Mouse (Mus musculus) CH12.LX (cell line): ENCODE measurements at regions not wholly inside any gene's neighbourhood (a gene's known extent, or its start where the extent isn't known, plus 50 kb on each side); places are given as distances from the start of the nearest gene placed in this dataset.

Experiments used
- DNase-seq: peaks from one replicate; pipeline ENCODE4 v3.0.0-alpha.2; 2013; ENCODE audit errors: extremely low read depth
- H3K27ac ChIP-seq: 2 replicates; pipeline ENCODE4 v1.5.1; 2012; ENCODE audit warnings: low read depth, mild to moderate bottlenecking, control low read depth, moderate library complexity; ENCODE audit not compliant: insufficient read depth
- H3K27me3 ChIP-seq: replicated peaks from 2 replicates; pipeline ENCODE3; 2012; ENCODE audit warnings: inconsistent platforms
- H3K36me3 ChIP-seq, 2 experiments: replicated peaks in 1 of 2; 2 replicates each; pipeline versions ENCODE3 to v1.6.1; 2012; ENCODE audit warnings: inconsistent platforms in 1 of 2, low read length in 1 of 2, mild to moderate bottlenecking in 1 of 2, mixed read lengths in 1 of 2, moderate library complexity in 1 of 2; ENCODE audit not compliant: control insufficient read depth in 1 of 2, insufficient read depth in 1 of 2
- H3K4me1 ChIP-seq, 2 experiments: 2 replicates each; pipeline ENCODE4 v1.6.1; 2012; ENCODE audit warnings: inconsistent platforms in 1 of 2, moderate library complexity in 1 of 2; ENCODE audit not compliant: insufficient read depth in 2 of 2, control insufficient read depth in 1 of 2
- H3K4me2 ChIP-seq: 2 replicates; pipeline ENCODE4 v1.6.1; 2012; ENCODE audit warnings: low read depth, mild to moderate bottlenecking, control low read depth; ENCODE audit not compliant: poor library complexity, insufficient read depth, severe bottlenecking
- H3K4me3 ChIP-seq, 3 experiments: fragments of 150-350 bp in 1 of 3; sonication (generic) in 1 of 3; replicated peaks in 1 of 3; 2 replicates each; pipeline versions ENCODE3 to v1.5.1; 2011 to 2012; ENCODE audit warnings: low read depth in 2 of 3, low read length in 2 of 3, mild to moderate bottlenecking in 2 of 3, moderate library complexity in 2 of 3, control low read depth in 1 of 3, improper control_type of control experiment in 1 of 3, inconsistent platforms in 1 of 3, mixed read lengths in 1 of 3; ENCODE audit not compliant: poor library complexity in 1 of 3
- H3K79me2 ChIP-seq: replicated peaks from 2 replicates; pipeline ENCODE4 v1.6.1; 2012; ENCODE audit warnings: mild to moderate bottlenecking, moderate library complexity; ENCODE audit not compliant: control insufficient read depth, poor library complexity, insufficient read depth, severe bottlenecking; ENCODE audit errors: extremely low read depth
- H3K9ac ChIP-seq: 2 replicates; pipeline ENCODE4 v1.6.1; 2012; ENCODE audit warnings: low read depth, mild to moderate bottlenecking, control low read depth, moderate library complexity; ENCODE audit not compliant: insufficient read depth
- H3K9me3 ChIP-seq: replicated peaks from 2 replicates; pipeline ENCODE3; 2012; ENCODE audit warnings: low read length, inconsistent platforms, mixed read lengths
- BHLHE40 ChIP-seq: IDR thresholded peaks from 2 replicates; pipeline ENCODE4 v1.6.1; 2011; ENCODE audit warnings: mild to moderate bottlenecking, low read depth, low read length, improper control_type of control experiment
- CHD1 ChIP-seq: IDR thresholded peaks from 2 replicates; pipeline ENCODE4 v1.6.1; 2012; ENCODE audit warnings: low read depth, low read length, improper control_type of control experiment, inconsistent platforms
- CHD2 ChIP-seq: IDR thresholded peaks from 2 replicates; pipeline ENCODE4 v1.6.1; 2011; ENCODE audit warnings: low read length, improper control_type of control experiment
- CTCF ChIP-seq, 2 experiments: IDR thresholded peaks in 1 of 2; conservative IDR thresholded peaks in 1 of 2; 2 replicates each; pipeline ENCODE4 v1.5.1; 2011 to 2012; ENCODE audit warnings: low read depth in 2 of 2, low read length in 2 of 2, improper control_type of control experiment in 1 of 2, inconsistent platforms in 1 of 2, mild to moderate bottlenecking in 1 of 2, moderate library complexity in 1 of 2
- E2F4 ChIP-seq: IDR thresholded peaks from 2 replicates; pipeline ENCODE4 v1.6.1; 2011; ENCODE audit warnings: low read depth, low read length, improper control_type of control experiment; ENCODE audit not compliant: insufficient replicate concordance
- ELF1 ChIP-seq: IDR thresholded peaks from 2 replicates; pipeline ENCODE4 v1.6.1; 2014; ENCODE audit warnings: low read depth, mild to moderate bottlenecking, inconsistent platforms, low read length, improper control_type of control experiment
- ETS1 ChIP-seq: conservative IDR thresholded peaks from 2 replicates; pipeline ENCODE4 v1.6.1; 2012; ENCODE audit warnings: low read depth, mild to moderate bottlenecking, inconsistent platforms, low read length, improper control_type of control experiment, moderate library complexity
- GABPA ChIP-seq: IDR thresholded peaks from 2 replicates; pipeline ENCODE4 v1.6.1; 2012; ENCODE audit warnings: low read depth, low read length, improper control_type of control experiment, inconsistent platforms; ENCODE audit not compliant: insufficient replicate concordance
- HCFC1 ChIP-seq: IDR thresholded peaks from 2 replicates; pipeline ENCODE4 v1.6.1; 2012; ENCODE audit warnings: low read depth, mild to moderate bottlenecking, inconsistent platforms, low read length, improper control_type of control experiment
- IRF4 ChIP-seq: IDR thresholded peaks from 2 replicates; pipeline ENCODE4 v1.6.1; 2014; ENCODE audit warnings: low read depth, mild to moderate bottlenecking, inconsistent platforms, low read length, improper control_type of control experiment
- JUN ChIP-seq: IDR thresholded peaks from 2 replicates; pipeline ENCODE4 v1.6.1; 2011; ENCODE audit warnings: low read depth, mild to moderate bottlenecking, low read length, improper control_type of control experiment, moderate library complexity; ENCODE audit not compliant: insufficient read depth
- MAFK ChIP-seq: IDR thresholded peaks from 2 replicates; pipeline ENCODE4 v1.6.1; 2011; ENCODE audit warnings: low read length, improper control_type of control experiment; ENCODE audit not compliant: insufficient replicate concordance
- MAX ChIP-seq: IDR thresholded peaks from 2 replicates; pipeline ENCODE4 v1.6.1; 2011; ENCODE audit warnings: low read length, improper control_type of control experiment
- MEF2A ChIP-seq: IDR thresholded peaks from 2 replicates; pipeline ENCODE4 v1.6.1; 2014; ENCODE audit warnings: low read depth, mild to moderate bottlenecking, inconsistent platforms, low read length, improper control_type of control experiment, borderline replicate concordance
- MXI1 ChIP-seq: IDR thresholded peaks from 2 replicates; pipeline ENCODE4 v1.6.1; 2011; ENCODE audit warnings: mild to moderate bottlenecking, low read depth, low read length, improper control_type of control experiment
- NELFE ChIP-seq: IDR thresholded peaks from 2 replicates; pipeline ENCODE4 v1.6.1; 2011; ENCODE audit warnings: low read depth, low read length, improper control_type of control experiment
- PAX5 ChIP-seq: IDR thresholded peaks from 2 replicates; pipeline ENCODE4 v1.6.1; 2012; ENCODE audit warnings: low read length, inconsistent platforms, mixed read lengths
- POLR2A ChIP-seq: IDR thresholded peaks from 2 replicates; pipeline ENCODE4 v1.6.1; 2011; ENCODE audit warnings: low read depth, mild to moderate bottlenecking, improper control_type of control experiment, low read length
- POLR2AphosphoS2 ChIP-seq: IDR thresholded peaks from 2 replicates; pipeline ENCODE4 v1.6.1; 2011; ENCODE audit warnings: low read depth, low read length, improper control_type of control experiment
- RAD21 ChIP-seq: IDR thresholded peaks from 2 replicates; pipeline ENCODE4 v1.6.1; 2011; ENCODE audit warnings: low read depth, mild to moderate bottlenecking, low read length, improper control_type of control experiment, moderate library complexity
- SIN3A ChIP-seq: IDR thresholded peaks from 2 replicates; pipeline ENCODE4 v1.6.1; 2012; ENCODE audit warnings: low read length, improper control_type of control experiment, inconsistent platforms
- TCF12 ChIP-seq: IDR thresholded peaks from 2 replicates; pipeline ENCODE4 v1.6.1; 2014; ENCODE audit warnings: low read depth, mild to moderate bottlenecking, inconsistent platforms, low read length, improper control_type of control experiment
- UBTF ChIP-seq: IDR thresholded peaks from 2 replicates; pipeline ENCODE4 v1.6.1; 2012; ENCODE audit warnings: low read depth, mild to moderate bottlenecking, inconsistent platforms, low read length, improper control_type of control experiment, moderate library complexity
- USF1 ChIP-seq: IDR thresholded peaks from 2 replicates; pipeline ENCODE4 v1.6.1; 2014; ENCODE audit warnings: low read depth, mild to moderate bottlenecking, inconsistent platforms, low read length, improper control_type of control experiment
- USF2 ChIP-seq: conservative IDR thresholded peaks from 2 replicates; pipeline ENCODE4 v1.6.1; 2011; ENCODE audit warnings: low read depth, low read length, improper control_type of control experiment
- ZKSCAN1 ChIP-seq: IDR thresholded peaks from 2 replicates; pipeline ENCODE4 v1.6.1; 2012; ENCODE audit warnings: low read depth, inconsistent platforms, low read length, improper control_type of control experiment, borderline replicate concordance
- ZMIZ1 ChIP-seq: IDR thresholded peaks from 2 replicates; pipeline ENCODE4 v1.6.1; 2012; ENCODE audit warnings: low read depth, mild to moderate bottlenecking, inconsistent platforms, low read length, improper control_type of control experiment
- dilution Hi-C: fragments of 300-500 bp; cut with MboI; formaldehyde crosslinking; loops from 2 replicates; pipeline ENCODE4 v1.14.3; 2020; ENCODE audit warnings: low sequenced_read_pairs; ENCODE audit not compliant: extremely low pct_unique_long_range_greater_than_20kb, extremely low pct_ligation_motif_present
- in situ Hi-C: fragments of 300-500 bp; cut with MboI; formaldehyde crosslinking; loops from 3 replicates; pipeline ENCODE4 v1.14.3; 2019; ENCODE audit warnings: low sequenced_read_pairs, low pct_ligation_motif_present, low pct_unique_long_range_greater_than_20kb, mixed read lengths

- Histone ChIP-seq H3K9me3 (peaks cover 75% of the 10 kb centered on the region), H3K27me3 (no peaks in the 10 kb centered on the region), H3K79me2 (no peaks in the 10 kb centered on the region), H3K27ac (no peak overlapping the region), H3K36me3 (no peaks in the 10 kb centered on the region), H3K4me3 (no peak overlapping the region), H3K4me1 (no peaks in the 10 kb centered on the region), H3K9ac (no peak overlapping the region), H3K4me2 (no peak overlapping the region)
- DNase-seq = no peak
- TF ChIP-seq RAD21 = no peak
- no peak for TF ChIP-seq GABPA
- TF ChIP-seq USF2 = no peak
- no peak for TF ChIP-seq ZKSCAN1
- TF ChIP-seq BHLHE40 = no peak
- TF ChIP-seq POLR2AphosphoS2 = no peak
- TF ChIP-seq UBTF = no peak
- TF ChIP-seq POLR2A = no peak
- TF ChIP-seq ELF1 = no peak
- no peak for TF ChIP-seq CTCF (conservative IDR thresholded peaks at IDR 0.05 in 1 of 2, IDR thresholded peaks at IDR 0.05 in 1 of 2; ENCODE audit: low read depth in 2 of 2, low read length in 2 of 2)
- dilution Hi-C loops = no loop called here
- in situ Hi-C loops = no loop called here
Observed at GRCm38 (mm10) chr1:186261326-186261833, 144.3 kb upstream of the Lyplal1 start.

GRCm38 (mm10) chr1:186257611-186258010, 140.5 kb upstream of the Lyplal1 start:
- no peak overlapping the region for H3K4me2 ChIP-seq

GRCm38 (mm10) chr1:186255476-186256080, 138.5 kb upstream of the Lyplal1 start:
- TF ChIP-seq USF2 (no peak), HCFC1 (no peak), ETS1 (no peak), USF1 (no peak), IRF4 (no peak), SIN3A (no peak), MAX (no peak), MEF2A (no peak), ZMIZ1 (no peak), E2F4 (no peak), RAD21 (no peak), CHD1 (no peak), POLR2A (no peak)
- TF ChIP-seq, all 38 proteins: peak for 0

More at GRCm38 (mm10) chr1:186257611-186258010, 140.5 kb upstream of the Lyplal1 start:
- dilution Hi-C loops (no loop called here), in situ Hi-C loops (no loop called here)
- no peak for DNase-seq
- Histone ChIP-seq H3K79me2 (no peaks in the 10 kb centered on the region), H3K36me3 (no peaks in the 10 kb centered on the region), H3K4me3 (no peak overlapping the region), H3K27ac (no peak overlapping the region), H3K9me3 (peaks cover 70% of the 10 kb centered on the region), H3K9ac (no peak overlapping the region), H3K27me3 (no peaks in the 10 kb centered on the region), H3K4me1 (no peaks in the 10 kb centered on the region)
- TF ChIP-seq MAFK (no peak), ZKSCAN1 (no peak), MXI1 (no peak), JUN (no peak), CHD2 (no peak), PAX5 (no peak), NELFE (no peak), USF2 (no peak), ZMIZ1 (no peak), TCF12 (no peak)

More at GRCm38 (mm10) chr1:186255476-186256080, 138.5 kb upstream of the Lyplal1 start:
- Histone ChIP-seq H3K36me3 (no peaks in the 10 kb centered on the region), H3K4me1 (no peaks in the 10 kb centered on the region), H3K79me2 (no peaks in the 10 kb centered on the region), H3K9ac (no peak overlapping the region), H3K4me3 (no peak overlapping the region), H3K9me3 (peaks cover 72% of the 10 kb centered on the region), H3K4me2 (no peak overlapping the region), H3K27ac (no peak overlapping the region), H3K27me3 (no peaks in the 10 kb centered on the region)
- dilution Hi-C loops = no loop called here
- in situ Hi-C loops = no loop called here
- no peak for DNase-seq
